Mouse (Mus musculus): ENCODE data around the gene Hif3a. TPM values are rescaled to one million over a fixed set of nuclear protein-coding genes. Genes with fewer than 3 reads are reported as not detected.

Gene Hif3a
- polyA plus RNA-seq, 1 experiment from 2014 or later: 25.2 TPM

DNA sequence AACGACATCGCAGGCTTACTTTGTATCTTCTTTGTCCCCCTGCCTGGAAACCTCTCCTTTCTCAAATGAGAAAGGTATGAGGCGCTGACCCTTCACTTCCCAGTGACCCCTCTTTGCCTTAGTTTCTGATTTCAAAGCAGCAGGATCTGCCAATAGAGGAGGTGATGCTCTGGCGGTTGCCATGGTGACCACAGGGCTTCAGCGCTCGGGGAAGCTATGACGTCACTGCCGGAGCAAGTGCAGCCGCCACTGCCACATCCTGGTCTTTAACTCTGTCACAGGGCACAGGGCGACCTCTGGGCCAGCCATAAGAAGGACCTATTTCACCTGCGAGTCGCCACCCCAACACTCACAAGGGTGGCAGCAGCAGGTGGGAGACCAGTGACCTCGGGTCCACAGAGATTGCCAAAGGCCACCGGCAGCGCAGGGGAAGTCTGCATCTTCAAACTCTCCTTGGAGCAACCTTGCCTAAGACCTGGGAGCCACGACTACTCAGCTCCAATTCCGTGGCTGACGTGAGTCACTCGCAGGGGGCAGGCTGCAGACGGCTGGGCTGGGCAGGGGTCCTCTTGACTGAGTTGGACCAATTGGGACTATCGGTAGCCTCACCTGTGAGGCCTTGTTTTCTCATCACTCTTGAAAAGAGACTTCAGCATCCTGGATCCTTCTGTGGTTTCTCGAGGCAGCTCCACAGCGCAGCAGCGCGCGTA is 79.2 kb downstream of the Hif3a start, which contains the start of gene Gm42372:
Gm42372 (plus strand) TSS at position 228 of the 710 bp plus-strand sequence.
- no peaks in the 10 kb centered on the region for H3K27me3 ChIP-seq (ENCODE audit: insufficient read depth, low read length)
- peak within 1 kb of the TSS; percentile 17 for H3K4me2 ChIP-seq (replicated peaks; ENCODE audit: low read depth, low read length)
- ATAC-seq (ENCODE audit: low FRiP score, low TSS enrichment): no peak
- no peak within 1 kb of the TSS for H3K9ac ChIP-seq (replicated peaks; ENCODE audit: low read length)
- 23% methylated on average over 26 of the region's 26 CpGs for WGBS
- H3K9me3 ChIP-seq (ENCODE audit: low read length): no peaks in the 10 kb centered on the region
- H3K36me3 ChIP-seq (ENCODE audit: insufficient read depth, low read length): no peaks in the 10 kb centered on the region
- H3K4me3 ChIP-seq (ENCODE audit: low read length): no peak within 1 kb of the TSS
- peaks cover 19% of the 10 kb centered on the region for H3K4me1 ChIP-seq (ENCODE audit: insufficient read depth, low read length)
- no peak within 1 kb of the TSS for H3K27ac ChIP-seq (ENCODE audit: low read length)

Other genes starting within 250 kb of the Hif3a start
- 98.4 and 111 TPM in 2 replicates for gene Strn4, start 246.5 kb downstream of the Hif3a start, polyA plus RNA-seq (2015; fragmentation: Nextera tagmentation; extraction: Ambion mirVana)
- 36.3 and 36.6 TPM in 2 replicates for gene Fkrp, start 245.7 kb downstream of the Hif3a start, polyA plus RNA-seq (2015; fragmentation: Nextera tagmentation; extraction: Ambion mirVana)
- gene Prkd2, start 219.5 kb downstream of the Hif3a start, polyA plus RNA-seq (2015; fragmentation: Nextera tagmentation; extraction: Ambion mirVana): 16.2 and 17.8 TPM in 2 replicates
- gene Dact3, start 187.1 kb downstream of the Hif3a start, polyA plus RNA-seq (2015; fragmentation: Nextera tagmentation; extraction: Ambion mirVana): 2.0 and 2.1 TPM in 2 replicates
- gene Gng8, start 170.6 kb downstream of the Hif3a start, polyA plus RNA-seq (2015; fragmentation: Nextera tagmentation; extraction: Ambion mirVana): 7.7 and 10.5 TPM in 2 replicates
- 1.9 and 2.6 TPM in 2 replicates for gene Ptgir, start 155.9 kb downstream of the Hif3a start, polyA plus RNA-seq (2015; fragmentation: Nextera tagmentation; extraction: Ambion mirVana)
- 145 and 154 TPM in 2 replicates for gene Calm3, start 138.3 kb downstream of the Hif3a start, polyA plus RNA-seq (2015; fragmentation: Nextera tagmentation; extraction: Ambion mirVana)
- gene Pnmal2, start 117.7 kb downstream of the Hif3a start, polyA plus RNA-seq (2015; fragmentation: Nextera tagmentation; extraction: Ambion mirVana): 7.4 and 7.5 TPM in 2 replicates
- gene Pnmal1, start 102.7 kb downstream of the Hif3a start, polyA plus RNA-seq (2015; fragmentation: Nextera tagmentation; extraction: Ambion mirVana): 0.62 and 0.65 TPM in 2 replicates
- gene Gm42372, start 79.3 kb downstream of the Hif3a start, polyA plus RNA-seq (2015; fragmentation: Nextera tagmentation; extraction: Ambion mirVana): 0.20 and 0.26 TPM in 2 replicates
- 49.6 and 53.8 TPM in 2 replicates for gene Ccdc8, start 69.7 kb downstream of the Hif3a start, polyA plus RNA-seq (2015; fragmentation: Nextera tagmentation; extraction: Ambion mirVana)
- gene Ppp5c, start 34.5 kb downstream of the Hif3a start, polyA plus RNA-seq (2015; fragmentation: Nextera tagmentation; extraction: Ambion mirVana): 122 and 125 TPM in 2 replicates
- 0.19 TPM in 2 replicates for gene Psg16, start 11.6 kb upstream of the Hif3a start, polyA plus RNA-seq (2015; fragmentation: Nextera tagmentation; extraction: Ambion mirVana)
- gene Ceacam3, start 87.9 kb upstream of the Hif3a start, polyA plus RNA-seq (2015; fragmentation: Nextera tagmentation; extraction: Ambion mirVana): not detected in 2 replicates
- gene Psg29, start 141.1 kb upstream of the Hif3a start, polyA plus RNA-seq (2015; fragmentation: Nextera tagmentation; extraction: Ambion mirVana): not detected in 2 replicates